Mouse (Mus musculus) lung, postnatal 0 days (tissue): ENCODE measurements at regions not wholly inside any gene's neighbourhood (a gene's known extent, or its start where the extent isn't known, plus 50 kb on each side); places are given as distances from the start of the nearest gene placed in this dataset.
A peak's percentile ranks its signal among the peaks of the same experiment; 100 is the strongest.

Experiments used
- ATAC-seq: fragments of 200-750 bp; cut with Nextera tagmentation; 2 replicates; pipeline ENCODE4 v1.8.0; 2017; ENCODE audit warnings: moderate library complexity
- DNase-seq: peaks from one replicate; pipeline ENCODE4 v3.0.0-alpha.2; 2016; ENCODE audit warnings: low spot score
- H3K27ac ChIP-seq: fragments of 300-500 bp; sonication (generic); 2 replicates; pipeline ENCODE4 v1.5.1; 2014; ENCODE audit warnings: antibody characterized with exemption, mild to moderate bottlenecking, low read length, mixed read lengths
- H3K27me3 ChIP-seq: fragments of 300-500 bp; sonication (generic); replicated peaks from 2 replicates; pipeline ENCODE4 v1.6.1; 2014; ENCODE audit warnings: low read length, mixed read lengths; ENCODE audit not compliant: insufficient read depth
- H3K36me3 ChIP-seq: fragments of 300-500 bp; sonication (generic); 2 replicates; pipeline ENCODE4 v1.6.1; 2014; ENCODE audit warnings: low read length, mixed read lengths; ENCODE audit not compliant: insufficient read depth
- H3K4me1 ChIP-seq: fragments of 300-500 bp; sonication (generic); 2 replicates; pipeline ENCODE4 v1.6.1; 2014; ENCODE audit warnings: antibody characterized with exemption, low read depth, low read length, mixed read lengths; ENCODE audit not compliant: insufficient read depth
- H3K4me2 ChIP-seq: fragments of 300-500 bp; sonication (generic); replicated peaks from 2 replicates; pipeline ENCODE4 v1.6.1; 2014; ENCODE audit warnings: low read depth, mild to moderate bottlenecking, low read length, moderate library complexity, mixed read lengths
- H3K4me3 ChIP-seq: fragments of 300-500 bp; sonication (generic); 2 replicates; pipeline ENCODE4 v1.5.1; 2014; ENCODE audit warnings: low read depth, low read length
- H3K9ac ChIP-seq: fragments of 300-500 bp; sonication (generic); replicated peaks from 2 replicates; pipeline ENCODE4 v1.6.1; 2014; ENCODE audit warnings: low read depth, mild to moderate bottlenecking
- H3K9me3 ChIP-seq: fragments of 300-500 bp; sonication (generic); 2 replicates; pipeline ENCODE4 v1.6.1; 2016; ENCODE audit warnings: low read length, mixed read lengths
- CTCF ChIP-seq: IDR thresholded peaks from 2 replicates; pipeline ENCODE4 v1.5.1; 2016; ENCODE audit warnings: antibody characterized with exemption, mild to moderate bottlenecking
- EP300 ChIP-seq: IDR thresholded peaks from 2 replicates; pipeline ENCODE4 v1.6.1; 2016; ENCODE audit warnings: antibody characterized with exemption, mild to moderate bottlenecking, control low read depth
- WGBS: fragments of 180-500 bp; shearing (Covaris S2); extraction: QIAGEN DNeasy Blood & Tissue Kit; methylation state at CpG from one replicate; pipeline ENCODE4 v1.1.7; 2014; 5-methylcytosine and 5-hydroxymethylcytosine counted together

DNA sequence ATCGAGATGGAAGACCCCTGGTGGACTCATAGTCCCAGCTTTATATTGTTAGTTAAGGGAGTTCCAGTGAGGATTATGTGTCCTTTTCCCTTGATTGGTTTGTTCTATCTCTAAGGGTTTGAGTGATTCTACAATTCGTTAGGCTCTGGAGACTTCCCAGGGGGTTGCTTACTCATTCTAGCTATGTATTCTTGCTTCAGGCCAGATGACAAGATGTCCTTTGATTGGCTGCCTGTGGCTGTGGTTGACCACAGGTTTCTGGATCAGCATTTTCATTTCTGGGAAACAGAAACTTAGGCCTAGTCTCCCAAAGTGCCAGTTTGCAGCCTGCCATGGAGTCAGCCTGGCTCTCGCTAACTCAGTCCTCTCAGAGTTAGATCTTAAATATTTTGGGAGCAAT is 119.3 kb upstream of the H2al1n start:
- H3K27ac ChIP-seq = no peak overlapping the region
- DNase-seq (no peak), ATAC-seq (no peak)
- no peak overlapping the region for H3K9ac ChIP-seq
- H3K4me3 ChIP-seq = no peak overlapping the region
- H3K9me3 ChIP-seq = no peaks in the 10 kb centered on the region
- H3K4me2 ChIP-seq = no peak overlapping the region
- H3K36me3 ChIP-seq = no peaks in the 10 kb centered on the region
- TF ChIP-seq CTCF (no peak), EP300 (no peak)
- 74% methylated on average over 3 of the region's 3 CpGs for WGBS
- H3K27me3 ChIP-seq = no peaks in the 10 kb centered on the region
- no peaks in the 10 kb centered on the region for H3K4me1 ChIP-seq

DNA sequence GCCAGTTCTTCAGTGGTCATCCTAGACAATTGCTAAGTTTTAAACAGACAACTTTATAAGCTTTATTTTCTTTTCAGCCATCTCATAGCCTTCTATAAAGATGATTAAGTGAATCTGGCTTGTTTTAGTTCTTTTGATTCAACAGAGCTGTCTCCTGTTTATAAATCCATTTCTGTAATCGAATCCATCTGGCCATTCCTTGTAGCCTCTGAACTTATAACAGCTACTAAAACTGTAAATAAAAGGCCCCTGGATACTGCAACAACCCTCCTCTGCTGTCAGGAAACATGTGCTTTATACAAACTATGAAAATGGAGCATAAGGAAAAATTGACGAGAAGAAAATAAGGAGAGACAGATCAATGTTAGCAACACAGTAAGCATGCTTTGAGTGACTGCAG is 77.4 kb upstream of the H2al1n start:
- H3K36me3 ChIP-seq = no peaks in the 10 kb centered on the region
- H3K4me2 ChIP-seq = no peak overlapping the region
- H3K4me3 ChIP-seq = no peak overlapping the region
- no peaks in the 10 kb centered on the region for H3K4me1 ChIP-seq
- H3K9ac ChIP-seq = no peak overlapping the region
- DNase-seq (no peak), ATAC-seq (no peak)
- no peak for TF ChIP-seq EP300
- no peak for TF ChIP-seq CTCF
- no peaks in the 10 kb centered on the region for H3K27me3 ChIP-seq
- 46% methylated on average over 2 of the region's 2 CpGs for WGBS
- H3K27ac ChIP-seq = no peak overlapping the region
- no peaks in the 10 kb centered on the region for H3K9me3 ChIP-seq

GRCm38 (mm10) chrX:14134600-14134999 is 76.3 kb upstream of the H2al1n start:
- no peaks in the 10 kb centered on the region for H3K9me3 ChIP-seq
- WGBS = 41% methylated on average over 2 of the region's 2 CpGs
- H3K27me3 ChIP-seq = no peaks in the 10 kb centered on the region
- no peaks in the 10 kb centered on the region for H3K4me1 ChIP-seq
- no peaks in the 10 kb centered on the region for H3K36me3 ChIP-seq
- no peak overlapping the region for H3K4me2 ChIP-seq
- no peak overlapping the region for H3K4me3 ChIP-seq
- H3K9ac ChIP-seq = no peak overlapping the region
- no peak overlapping the region for H3K27ac ChIP-seq
- DNase-seq = no peak
- no peak for ATAC-seq
- no peak for TF ChIP-seq EP300
- TF ChIP-seq CTCF = no peak

- ATAC-seq (no peak), DNase-seq (peak; percentile 33)
- Histone ChIP-seq H3K36me3 (no peaks in the 10 kb centered on the region), H3K27ac (no peak overlapping the region), H3K4me1 (no peaks in the 10 kb centered on the region), H3K9me3 (no peaks in the 10 kb centered on the region), H3K4me3 (no peak overlapping the region), H3K9ac (no peak overlapping the region), H3K27me3 (no peaks in the 10 kb centered on the region), H3K4me2 (no peak overlapping the region)
- TF ChIP-seq CTCF = no peak
- TF ChIP-seq EP300 = no peak
- 28% methylated on average over 4 of the region's 4 CpGs for WGBS
Measured at GRCm38 (mm10) chrX:14138481-14138880, 72.5 kb upstream of the H2al1n start.
